Mouse (Mus musculus): ENCODE measurements around the gene Hibch.

The Hibch gene

GRCm38 (mm10) chr1:52844782-52845665, at the start of gene Hibch:
Gene Hibch (plus strand): TSS chr1:52844929.
- DNase-seq (ENCODE audit: low spot score) = peak; percentile 98

DNA sequence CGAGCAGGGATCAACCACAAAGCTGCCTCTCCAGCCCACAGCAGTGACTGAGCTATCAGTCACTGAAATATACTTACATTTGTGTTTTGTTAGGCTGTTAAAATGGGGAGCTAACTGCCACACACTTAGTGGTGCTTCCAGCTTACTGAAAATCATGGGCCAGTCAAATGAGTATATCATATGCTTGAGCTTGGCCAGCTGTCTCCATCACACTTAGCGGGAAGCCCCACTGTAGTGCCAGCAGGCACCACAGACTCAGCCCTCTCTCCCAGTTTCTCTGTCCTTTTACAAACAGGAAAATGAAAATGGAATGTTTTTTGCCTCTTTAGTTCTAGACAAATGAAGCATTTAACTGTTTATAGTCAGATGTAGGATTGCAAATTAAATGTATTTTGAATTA, 48.8 kb upstream of the Hibch start:
- DNase-seq (ENCODE audit: low spot score) = no peak

GRCm38 (mm10) chr1:52799056-52799726, 45.5 kb upstream of the Hibch start:
- DNase-seq (ENCODE audit: low spot score) = no peak

DNA sequence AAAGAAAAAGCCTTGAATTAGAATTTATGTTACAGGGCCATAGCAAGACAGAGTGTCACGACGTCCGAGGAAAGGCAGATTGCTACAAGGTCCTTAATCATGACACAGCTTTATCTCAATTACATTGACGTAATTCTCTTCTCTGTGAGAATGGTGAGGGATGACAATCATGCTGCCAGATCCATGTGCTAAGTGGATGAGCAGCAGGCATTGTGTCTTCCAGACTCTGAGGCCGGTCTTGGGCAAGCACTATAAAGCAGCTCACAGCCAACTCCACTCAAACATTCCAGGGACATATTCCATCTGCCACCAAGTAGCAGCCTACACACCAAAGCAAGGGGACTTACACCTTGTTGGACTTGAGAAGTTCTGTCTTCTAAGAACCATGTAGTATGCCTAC, 45.0 kb upstream of the Hibch start:
- DNase-seq (ENCODE audit: low spot score) = no peak

DNA sequence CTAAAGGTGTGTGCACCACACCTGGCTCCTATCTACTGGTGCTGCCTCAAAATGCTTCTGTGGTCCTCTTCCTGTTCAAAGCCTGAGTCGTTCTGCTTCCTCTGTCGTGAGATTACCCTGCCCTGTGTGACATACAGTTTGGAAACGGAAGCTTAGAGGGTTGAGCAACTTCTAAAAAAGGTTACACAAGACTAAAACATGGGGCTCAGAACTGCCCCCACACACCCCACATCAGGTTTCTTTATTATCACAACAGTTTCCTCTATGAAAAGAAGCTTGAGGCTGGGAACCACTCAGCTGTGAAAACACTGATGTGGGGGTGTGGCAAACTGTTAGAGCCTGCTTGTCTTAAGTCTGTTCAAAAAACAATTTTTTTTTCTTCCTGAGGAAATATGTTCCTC, 44.4 kb upstream of the Hibch start:
- DNase-seq (ENCODE audit: low spot score) = no peak

DNA sequence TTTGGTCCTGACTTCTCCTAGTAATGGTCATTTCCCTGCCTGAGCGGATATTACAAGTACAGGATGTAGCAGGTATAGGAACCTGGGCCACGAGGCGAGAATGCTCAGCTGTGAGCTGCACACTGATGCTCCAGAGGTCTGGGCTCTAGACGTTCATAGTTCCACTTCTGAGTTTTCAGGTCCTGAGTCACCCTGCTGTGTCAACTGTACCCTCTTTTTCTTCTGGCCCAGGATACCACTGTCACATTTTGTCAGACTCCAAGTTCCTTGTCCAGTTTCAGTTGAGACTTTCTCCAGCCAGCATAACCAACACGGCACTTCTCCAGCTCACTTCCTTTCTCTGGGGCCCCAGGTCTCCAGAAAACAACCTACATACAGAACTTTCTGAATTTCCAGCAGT, 43.1 kb upstream of the Hibch start:
- no peak for DNase-seq (ENCODE audit: low spot score)

- DNase-seq (ENCODE audit: low spot score) = no peak
Measured at GRCm38 (mm10) chr1:52802406-52802975, 42.2 kb upstream of the Hibch start.

DNA sequence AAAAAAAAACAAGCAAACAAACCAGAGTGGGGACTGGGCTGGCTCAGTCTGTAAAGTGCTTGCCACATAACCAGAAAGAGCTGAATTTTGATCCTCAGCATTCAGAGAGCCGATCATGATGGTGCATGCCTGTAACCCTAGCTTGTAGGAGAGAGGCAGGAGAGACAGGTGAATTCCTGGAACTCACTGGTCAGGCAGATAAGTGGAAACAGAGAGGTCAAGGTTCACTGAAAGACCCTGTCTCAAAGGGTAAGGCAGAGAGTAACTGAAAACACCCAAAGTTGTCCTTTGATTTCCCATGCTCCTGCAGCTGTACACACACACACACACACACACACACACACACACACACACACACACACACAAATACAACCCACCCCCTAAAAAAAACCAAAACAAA, 39.7 kb upstream of the Hibch start:
- DNase-seq (ENCODE audit: low spot score) = no peak

- DNase-seq (ENCODE audit: low spot score) = no peak
Measured at GRCm38 (mm10) chr1:52808456-52808855, 36.3 kb upstream of the Hibch start.

GRCm38 (mm10) chr1:52816232-52816891, 28.4 kb upstream of the Hibch start:
- DNase-seq (ENCODE audit: low spot score) = no peak

DNA sequence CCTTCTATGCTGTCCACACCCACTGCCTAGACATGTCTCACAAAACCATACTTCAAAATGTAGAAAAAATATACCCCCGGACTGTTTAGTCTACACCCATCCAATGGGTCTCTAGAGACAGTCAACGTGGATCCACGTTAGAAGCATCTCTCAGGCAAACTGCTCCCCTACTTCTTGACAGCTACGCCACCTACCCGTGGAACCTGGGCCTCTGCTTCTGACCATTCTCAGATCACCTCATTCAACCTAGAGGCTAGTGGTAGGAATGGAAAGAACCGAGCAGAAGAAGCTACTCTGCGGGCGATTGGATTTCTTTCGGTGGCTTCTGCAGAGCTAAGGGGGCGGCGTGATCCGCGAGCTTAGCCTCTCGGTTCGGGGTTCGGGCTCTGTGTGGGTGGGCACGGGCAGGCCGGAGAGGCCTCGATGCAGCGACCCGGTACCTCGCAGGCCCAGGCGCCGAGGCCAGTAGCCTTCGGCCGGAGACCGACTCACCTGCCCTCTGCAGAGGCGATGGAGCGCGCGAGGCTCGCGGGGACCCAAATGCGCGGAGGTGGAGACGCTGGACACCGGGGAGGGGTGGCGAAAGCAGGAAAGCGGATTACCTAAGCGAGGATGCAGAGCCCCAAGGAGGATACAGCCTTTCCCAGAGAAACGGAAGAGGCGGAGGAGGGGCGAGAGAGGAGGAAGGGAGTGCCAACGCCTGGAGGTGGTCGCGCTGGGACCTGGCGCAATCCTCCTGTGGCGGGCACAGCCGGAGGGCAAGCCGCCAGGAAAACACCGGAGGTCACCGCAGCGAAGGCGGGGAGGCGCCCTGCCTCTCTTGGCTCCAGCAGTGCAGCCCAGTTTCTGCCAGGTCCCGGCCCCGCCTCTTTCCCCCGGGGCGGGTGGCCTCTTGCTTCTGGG, 27.6 kb upstream of the Hibch start, which contains the start of gene Inpp1:
Gene Inpp1, minus strand, starts transcription at position 779 of the 903 bp plus-strand sequence.
- DNase-seq (ENCODE audit: low spot score) = peak; percentile 34

DNA sequence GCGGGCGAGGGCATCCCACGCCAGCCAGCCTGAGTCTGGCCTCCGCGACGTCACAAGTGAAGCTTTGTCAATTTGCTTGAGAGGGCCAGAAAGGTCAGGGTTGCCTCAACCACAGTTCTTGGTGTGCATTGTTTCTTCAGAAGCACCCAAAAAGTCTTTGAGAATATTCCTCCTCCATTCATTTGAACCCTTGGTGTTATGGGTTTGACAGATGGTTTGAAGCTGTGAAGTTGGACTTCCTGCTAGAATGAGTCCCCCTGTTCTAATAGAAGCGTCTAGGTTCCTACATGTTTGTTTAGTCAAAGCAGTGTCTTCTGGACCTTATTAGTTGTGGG, 26.9 kb upstream of the Hibch start:
- DNase-seq (ENCODE audit: low spot score) = no peak

DNA sequence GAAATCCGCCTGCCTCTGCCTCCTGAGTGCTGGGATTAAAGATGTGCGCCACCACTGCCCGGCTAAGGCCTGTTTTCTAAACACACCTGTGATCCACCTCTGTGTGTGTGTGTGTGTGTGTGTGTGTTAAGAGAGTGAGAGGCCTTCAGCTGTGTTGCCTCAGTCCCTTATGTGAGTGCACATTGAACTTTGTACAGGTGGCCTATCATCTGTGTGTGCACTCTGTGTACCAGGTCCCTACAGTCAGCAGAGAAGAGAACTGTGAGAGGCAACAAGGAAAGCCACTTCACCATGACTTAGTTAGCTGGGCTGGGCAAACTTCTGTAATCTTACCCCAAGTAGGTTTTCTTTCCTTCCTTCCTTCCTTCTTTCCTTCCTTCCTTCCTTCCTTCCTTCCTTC, 5.6 kb upstream of the Hibch start:
- no peak for DNase-seq (ENCODE audit: low spot score)

DNA sequence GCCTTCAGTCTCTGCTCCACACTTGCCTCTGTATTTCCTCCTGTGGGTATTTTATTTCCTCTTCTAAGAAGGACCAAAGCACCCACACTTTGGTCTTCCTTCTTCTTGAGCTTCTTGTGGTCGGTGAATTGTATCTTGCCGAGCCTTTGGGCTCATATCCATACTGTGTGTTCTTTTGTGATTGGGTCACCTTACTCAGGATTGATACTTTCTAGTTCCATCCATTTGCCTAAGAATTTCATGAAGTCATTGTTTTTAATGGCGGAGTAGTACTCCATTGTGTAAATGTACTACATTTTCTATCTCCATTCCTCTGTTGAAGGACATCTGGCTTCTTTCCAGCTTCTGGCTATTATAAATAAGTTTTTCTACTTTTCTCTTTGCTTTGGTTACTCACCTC, 375 bp upstream of the Hibch start:
- no peak for DNase-seq (ENCODE audit: low spot score)

DNA sequence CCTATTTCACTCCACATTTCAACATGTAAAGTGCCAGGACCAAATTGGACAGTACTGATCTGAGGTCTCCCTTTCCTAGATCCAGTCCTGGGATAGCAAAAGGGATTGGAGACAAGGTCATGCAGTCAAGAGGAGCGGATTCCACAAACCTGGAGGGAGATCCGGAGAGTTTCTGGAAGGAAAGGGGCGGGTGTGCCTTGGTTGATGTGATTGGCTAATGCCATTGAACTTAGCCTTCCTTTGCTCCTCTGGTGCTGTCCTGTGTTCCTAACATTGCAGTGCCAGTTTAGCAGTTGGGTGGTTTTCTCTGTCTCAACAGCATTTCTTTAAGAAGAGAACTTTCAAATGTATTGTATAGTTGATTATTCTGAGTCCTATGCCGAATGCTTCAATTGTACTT, 1.8 kb downstream of the Hibch start:
- no peak for DNase-seq (ENCODE audit: low spot score)

GRCm38 (mm10) chr1:52849422-52849821, 4.7 kb downstream of the Hibch start:
- no peak for DNase-seq (ENCODE audit: low spot score)

DNA sequence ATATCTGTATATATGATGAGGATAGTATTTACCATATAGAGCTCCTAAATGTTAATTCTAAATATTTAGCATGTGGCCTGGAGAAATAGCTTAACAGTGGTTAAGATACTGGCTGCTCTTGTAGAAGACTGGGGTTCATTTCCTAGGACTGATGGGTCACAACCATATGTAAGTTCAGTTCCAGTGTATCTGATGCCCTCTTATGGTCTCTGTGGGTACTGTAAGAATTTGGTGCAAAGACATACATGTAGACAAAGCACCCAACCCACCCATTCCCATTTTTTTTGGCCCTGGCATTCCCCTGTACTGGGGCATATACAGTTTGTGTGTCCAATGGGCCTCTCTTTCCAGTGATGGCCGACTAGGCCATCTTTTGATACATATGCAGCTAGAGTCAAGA, 9.3 kb downstream of the Hibch start:
- DNase-seq (ENCODE audit: low spot score) = peak; percentile 34

GRCm38 (mm10) chr1:52855904-52856601, 11.3 kb downstream of the Hibch start:
- DNase-seq (ENCODE audit: low spot score) = no peak

- DNase-seq (ENCODE audit: low spot score) = no peak
Measured at GRCm38 (mm10) chr1:52864220-52864619, 19.5 kb downstream of the Hibch start.

DNA sequence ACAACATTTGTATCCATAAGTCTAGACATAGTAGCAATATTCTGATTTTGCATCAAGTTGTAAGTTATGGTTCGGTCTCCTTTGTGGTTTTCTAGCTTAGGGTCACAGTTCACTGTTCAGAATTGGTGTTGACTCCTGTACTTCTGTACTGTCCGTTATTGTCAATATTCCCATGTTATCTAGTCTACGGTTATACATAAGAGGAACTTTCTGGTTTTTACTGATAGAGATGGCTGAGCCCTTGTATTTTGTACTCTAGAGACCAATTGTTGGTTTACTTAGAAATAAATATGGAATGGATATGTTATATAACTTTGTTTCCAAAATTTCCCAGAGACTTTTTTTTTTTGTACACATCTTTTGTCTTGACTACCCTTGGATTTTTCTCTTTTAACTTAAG, 21.3 kb downstream of the Hibch start:
- DNase-seq (ENCODE audit: low spot score) = no peak

GRCm38 (mm10) chr1:52867876-52868275, 23.1 kb downstream of the Hibch start:
- DNase-seq (ENCODE audit: low spot score) = no peak

Data from c-Kit-positive CD71-positive TER-119-positive erythroid progenitor cells, embryonic 14.5 days (primary cell).